ENCODE assay signal across 8 mouse cellular contexts in the genomic region with DNA sequence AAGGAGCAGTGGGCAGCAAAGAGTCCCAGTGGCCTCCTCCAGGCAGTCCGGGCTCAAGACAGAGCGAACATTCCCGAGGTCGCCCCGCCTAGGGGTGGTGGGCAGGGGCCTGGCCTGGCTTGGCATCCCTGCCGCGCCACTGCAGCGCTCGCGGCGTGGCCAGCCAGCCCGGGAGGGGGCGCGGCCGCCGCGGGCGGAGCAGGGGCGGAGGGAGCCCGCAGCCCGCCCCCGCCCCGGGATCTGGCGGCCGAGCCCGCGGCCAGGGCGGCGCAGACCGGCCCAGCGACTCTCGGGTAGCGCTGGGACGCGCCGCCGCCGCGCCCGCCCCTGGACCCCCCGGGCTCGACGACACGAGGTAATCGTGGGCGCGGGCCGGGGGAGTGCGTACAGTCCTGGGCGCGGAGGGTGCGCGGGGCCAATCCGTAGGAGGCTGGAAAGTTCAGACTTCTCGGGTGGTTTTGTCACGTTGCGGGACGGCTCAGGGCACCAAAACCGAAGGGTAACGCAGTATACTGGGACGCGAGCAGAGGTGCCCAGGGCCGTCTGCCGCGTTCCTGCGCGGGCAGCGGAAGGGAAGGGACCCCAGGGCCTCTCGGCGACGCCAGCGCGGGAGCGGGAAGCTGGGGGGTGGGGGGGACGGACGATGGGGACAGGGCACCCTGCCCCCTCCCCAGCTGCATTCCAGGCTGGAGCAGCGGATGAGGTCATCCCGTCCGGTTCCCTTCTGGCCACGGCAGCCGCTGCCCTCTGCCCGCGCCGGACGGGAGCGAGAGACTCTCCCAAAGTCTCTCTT. TPM values are rescaled to one million over a fixed set of nuclear protein-coding genes. Genes with fewer than 3 reads are reported as not detected.
DNase-seq lines count a peak whose midpoint lies in the region; ATAC-seq and TF ChIP-seq lines count a peak whose summit lies in the region.

A gene (plus strand): TSS at position 254 of the 793 bp plus-strand sequence.

- H3K79me2 ChIP-seq in MEL (ENCODE audit: control insufficient read depth, insufficient read depth, low read length, poor library complexity) = no peaks in the 10 kb centered on the region

- DNase-seq in 3134 (ENCODE audit: extremely low read depth, insufficient read length, low spot score) (peak; percentile 87), MEL (ENCODE audit: low read depth, low spot score) (no peak)
- DNase-seq in kidney, postnatal 0 days (ENCODE audit: low spot score) = peak; percentile 76
- peak; percentile 88 for DNase-seq in lung, embryonic 14.5 days
- peak; percentile 53 for DNase-seq in retina, embryonic 14.5 days (ENCODE audit: low spot score)
- DNase-seq in thymus, postnatal 0 days (ENCODE audit: low spot score) = no peak

- peak within 1 kb of the TSS; percentile 79 for H3K4me2 ChIP-seq in embryonic facial prominence, embryonic 12.5 days (replicated peaks)
- peak within 1 kb of the TSS; percentile 86 for H3K4me2 ChIP-seq in heart, embryonic 13.5 days
- peak within 1 kb of the TSS; percentile 77 for H3K4me2 ChIP-seq in kidney, postnatal 0 days (ENCODE audit: low read length)
- peak within 1 kb of the TSS; percentile 75 for H3K4me2 ChIP-seq in lung, embryonic 14.5 days

- H3K27me3 ChIP-seq in MEL (ENCODE audit: control insufficient read depth in 1 of 2, insufficient read depth in 2 of 2, low read length in 2 of 2) = peaks cover 10 to 12% of the 10 kb centered on the region in 2 experiments
- H3K27me3 ChIP-seq in embryonic facial prominence, embryonic 12.5 days = 0 out of 2 replicates have a peak, but pooled peaks cover 6% of the 10 kb centered on the region
- H3K27me3 ChIP-seq in heart, embryonic 13.5 days (replicated peaks) = peaks cover 21% of the 10 kb centered on the region; the same call in 1 of the 2 replicates
- H3K27me3 ChIP-seq in kidney, postnatal 0 days (ENCODE audit: insufficient read depth, low read length) = no peaks in the 10 kb centered on the region
- no peaks in the 10 kb centered on the region for H3K27me3 ChIP-seq in lung, embryonic 14.5 days (ENCODE audit: insufficient read depth, low read length)

- peak within 1 kb of the TSS; percentile 57 for H3K9ac ChIP-seq in MEL (ENCODE audit: control insufficient read depth, low read depth, low read length, poor library complexity, severe bottlenecking)
- peak within 1 kb of the TSS; percentile 73 for H3K9ac ChIP-seq in embryonic facial prominence, embryonic 12.5 days
- peak within 1 kb of the TSS; percentile 94 for H3K9ac ChIP-seq in heart, embryonic 13.5 days
- peak within 1 kb of the TSS; percentile 90 for H3K9ac ChIP-seq in kidney, postnatal 0 days (ENCODE audit: low read depth, low read length)
- H3K9ac ChIP-seq in lung, embryonic 14.5 days = peak within 1 kb of the TSS; percentile 97

- ATAC-seq in embryonic facial prominence, embryonic 12.5 days (ENCODE audit: insufficient number of reproducible peaks, insufficient read depth, low FRiP score, low TSS enrichment) = peak; percentile 70
- ATAC-seq in heart, embryonic 13.5 days (ENCODE audit: extremely low read depth, insufficient number of reproducible peaks, low FRiP score, low TSS enrichment) = peak; percentile 63
- ATAC-seq in kidney, postnatal 0 days (replicated peaks; ENCODE audit: low FRiP score, low read depth) = peak; percentile 79
- peak; percentile 85 for ATAC-seq in lung, embryonic 14.5 days (ENCODE audit: insufficient read depth)

- no peak for TF ChIP-seq CTCF in MEL (IDR thresholded peaks at IDR 0.05 in 2 of 3, conservative IDR thresholded peaks at IDR 0.05 in 1 of 3; ENCODE audit: control insufficient read depth in 1 of 3, insufficient read depth in 1 of 3, low read depth in 2 of 3, low read length in 3 of 3, poor library complexity in 1 of 3, severe bottlenecking in 1 of 3)
- TF ChIP-seq CTCF in kidney, postnatal 0 days (IDR thresholded peaks at IDR 0.05; ENCODE audit: low read depth) = no peak; the same call in 1 of the 2 replicates
- TF ChIP-seq CTCF in lung, embryonic 14.5 days (IDR thresholded peaks at IDR 0.05; ENCODE audit: low read depth) = peak; percentile 12; the same call in 1 of the 2 replicates

- H3K4me1 ChIP-seq in MEL (ENCODE audit: control insufficient read depth in 1 of 2, insufficient read depth in 2 of 2, low read length in 2 of 2) = peaks cover 0 to 17% of the 10 kb centered on the region in 2 experiments; a peak in 1 of 4 replicates
- peaks cover 50% of the 10 kb centered on the region for H3K4me1 ChIP-seq in embryonic facial prominence, embryonic 12.5 days
- peaks cover 71% of the 10 kb centered on the region for H3K4me1 ChIP-seq in heart, embryonic 13.5 days
- peaks cover 43% of the 10 kb centered on the region for H3K4me1 ChIP-seq in kidney, postnatal 0 days (replicated peaks; ENCODE audit: insufficient read depth, low read length)
- peaks cover 28% of the 10 kb centered on the region for H3K4me1 ChIP-seq in lung, embryonic 14.5 days (ENCODE audit: insufficient read depth)

- no peak for TF ChIP-seq RAD21 in MEL (IDR thresholded peaks at IDR 0.05; ENCODE audit: low read depth, low read length)

- peaks cover 0 to 4% of the 10 kb centered on the region in 2 experiments; a peak in 1 of 4 replicates for H3K36me3 ChIP-seq in MEL (ENCODE audit: control insufficient read depth in 1 of 2, insufficient read depth in 2 of 2, low read length in 2 of 2)
- H3K36me3 ChIP-seq in embryonic facial prominence, embryonic 12.5 days = no peaks in the 10 kb centered on the region
- H3K36me3 ChIP-seq in heart, embryonic 13.5 days = peaks cover 13% of the 10 kb centered on the region
- H3K36me3 ChIP-seq in kidney, postnatal 0 days (ENCODE audit: insufficient read depth, low read length) = no peaks in the 10 kb centered on the region
- peaks cover 22% of the 10 kb centered on the region for H3K36me3 ChIP-seq in lung, embryonic 14.5 days (ENCODE audit: insufficient read depth)

- no peak within 1 kb of the TSS for H3K27ac ChIP-seq in MEL (ENCODE audit: control insufficient read depth, low read depth, low read length)
- H3K27ac ChIP-seq in embryonic facial prominence, embryonic 12.5 days = peak within 1 kb of the TSS; percentile 93
- peak within 1 kb of the TSS; percentile 96 for H3K27ac ChIP-seq in heart, embryonic 13.5 days (replicated peaks)
- H3K27ac ChIP-seq in kidney, postnatal 0 days = peak within 1 kb of the TSS; percentile 92
- peak within 1 kb of the TSS; percentile 98 for H3K27ac ChIP-seq in lung, embryonic 14.5 days (ENCODE audit: low read depth)

- no peaks in the 10 kb centered on the region for H3K9me3 ChIP-seq in MEL (replicated peaks; ENCODE audit: insufficient read depth, low read length)
- H3K9me3 ChIP-seq in embryonic facial prominence, embryonic 12.5 days = no peaks in the 10 kb centered on the region
- no peaks in the 10 kb centered on the region for H3K9me3 ChIP-seq in heart, embryonic 13.5 days
- H3K9me3 ChIP-seq in kidney, postnatal 0 days (replicated peaks; ENCODE audit: low read length) = no peaks in the 10 kb centered on the region
- H3K9me3 ChIP-seq in lung, embryonic 14.5 days (ENCODE audit: low read depth, low read length) = no peaks in the 10 kb centered on the region

- under 1% methylated on average over 80 of the region's 86 CpGs for WGBS in embryonic facial prominence, embryonic 12.5 days
- WGBS in heart, embryonic 13.5 days = under 1% methylated on average over 79 of the region's 86 CpGs
- WGBS in kidney, postnatal 0 days = under 1% methylated on average over 78 of the region's 86 CpGs
- under 1% methylated on average over 73 of the region's 86 CpGs for WGBS in lung, embryonic 14.5 days

- no peak for TF ChIP-seq EP300 in MEL (IDR thresholded peaks at IDR 0.05; ENCODE audit: low read depth in 1 of 2, low read length in 2 of 2)

- H3K4me3 ChIP-seq in MEL (ENCODE audit: control insufficient read depth in 1 of 2, insufficient read depth in 1 of 2, low read depth in 2 of 2, low read length in 2 of 2) = peak within 1 kb of the TSS; percentile 39 to 50; a peak in 3 of 4 replicates
- H3K4me3 ChIP-seq in embryonic facial prominence, embryonic 12.5 days = peak within 1 kb of the TSS; percentile 53
- peak within 1 kb of the TSS; percentile 81 for H3K4me3 ChIP-seq in heart, embryonic 13.5 days
- H3K4me3 ChIP-seq in kidney, postnatal 0 days (replicated peaks; ENCODE audit: low read depth, low read length) = peak within 1 kb of the TSS; percentile 71
- peak within 1 kb of the TSS; percentile 67 for H3K4me3 ChIP-seq in lung, embryonic 14.5 days (ENCODE audit: low read depth, low read length)

- TF ChIP-seq POLR2A in MEL (IDR thresholded peaks at IDR 0.05; ENCODE audit: control insufficient read depth in 1 of 2, insufficient read depth in 1 of 2, low read depth in 1 of 2, low read length in 2 of 2, poor library complexity in 1 of 2) = no peak

TF ChIP-seq in MEL, 35 proteins besides CTCF, POLR2A, EP300 and RAD21 (continues in another document):
- no peak for TF ChIP-seq ZC3H11A (IDR thresholded peaks at IDR 0.05; ENCODE audit: low read depth, low read length)
- TF ChIP-seq CHD2 (IDR thresholded peaks at IDR 0.05; ENCODE audit: low read length) = no peak
- TF ChIP-seq MXI1 (IDR thresholded peaks at IDR 0.05; ENCODE audit: low read depth, low read length) = no peak
- TF ChIP-seq CHD1 (IDR thresholded peaks at IDR 0.05; ENCODE audit: low read depth, low read length) = no peak
- no peak for TF ChIP-seq TBP (IDR thresholded peaks at IDR 0.05; ENCODE audit: low read depth, low read length)
- TF ChIP-seq ELF1 (IDR thresholded peaks at IDR 0.05; ENCODE audit: low read depth, low read length) = no peak
- no peak for TF ChIP-seq MAX (IDR thresholded peaks at IDR 0.05; ENCODE audit: low read length)
- no peak for TF ChIP-seq BHLHE40 (IDR thresholded peaks at IDR 0.05; ENCODE audit: borderline replicate concordance, low read depth, low read length)
- no peak for TF ChIP-seq JUND (IDR thresholded peaks at IDR 0.05; ENCODE audit: low read depth, low read length)
- no peak for TF ChIP-seq MYB (IDR thresholded peaks at IDR 0.05; ENCODE audit: low read depth, low read length)
- TF ChIP-seq POLR2AphosphoS5 (IDR thresholded peaks at IDR 0.05; ENCODE audit: borderline replicate concordance, low read depth, low read length) = no peak
- no peak for TF ChIP-seq POLR2AphosphoS2 (IDR thresholded peaks at IDR 0.05; ENCODE audit: low read length)
- no peak for TF ChIP-seq SIN3A (IDR thresholded peaks at IDR 0.05; ENCODE audit: low read length)
- TF ChIP-seq RCOR1 (IDR thresholded peaks at IDR 0.05; ENCODE audit: low read depth, low read length) = no peak

RNA-seq across cellular contexts. Expression of the gene that starts here (rescaled TPM):
- total RNA-seq in MEL (2012; rRNA removed) = 0.04 TPM in 1 of 2 replicates, not detected in the other
- 1 to 10 TPM in 1 of 2 experiments, not detected in 1; 1.7 TPM for polyA plus RNA-seq in MEL (2012; ENCODE audit: insufficient read depth in 1 of 2, insufficient read length in 2 of 2, low read depth in 1 of 2, low replicate concordance in 2 of 2, missing spikeins in 1 of 2)
- polyA plus RNA-seq in embryonic facial prominence, embryonic 12.5 days (2016; fragmentation: Nextera tagmentation; extraction: Ambion mirVana) = 25.6 and 25.7 TPM in 2 replicates
- 34.2 and 36.1 TPM in 2 replicates for polyA plus RNA-seq in heart, embryonic 13.5 days (2015; fragmentation: Nextera tagmentation; extraction: Ambion mirVana)
- 51.4 and 57.1 TPM in 2 replicates for polyA plus RNA-seq in kidney, postnatal 0 days (2015; fragmentation: Nextera tagmentation; extraction: Ambion mirVana)
- 93.2 and 101 TPM in 2 replicates for polyA plus RNA-seq in lung, embryonic 14.5 days (2014; fragmentation: Nextera tagmentation; extraction: Ambion mirVana)
- 3.9 and 4.0 TPM in 2 replicates for polyA plus RNA-seq in thymus, postnatal 0 days (2015; fragmentation: Nextera tagmentation; extraction: Ambion mirVana)

Comparison
In these comparisons a context has a peak if more than half of its experiments do, and no peak if none do; other contexts are left out.
1. DNase-seq: peak in 3134 (single experiment), kidney, postnatal 0 days (single experiment), lung, embryonic 14.5 days (single experiment) and retina, embryonic 14.5 days (single experiment); none in MEL (single experiment) and thymus, postnatal 0 days (single experiment).
2. Peak in every context shown above with its lines, with median percentiles within 50 percentile points of each other: H3K4me3 ChIP-seq, H3K9ac ChIP-seq, ATAC-seq and H3K4me2 ChIP-seq.